Mouse (Mus musculus): ENCODE results near the gene Snx18. TPM values are rescaled to one million over a fixed set of nuclear protein-coding genes. Genes with fewer than 3 reads are reported as not detected.

The Snx18 gene
- total RNA-seq, 1 experiment = 47.5 TPM

DNA sequence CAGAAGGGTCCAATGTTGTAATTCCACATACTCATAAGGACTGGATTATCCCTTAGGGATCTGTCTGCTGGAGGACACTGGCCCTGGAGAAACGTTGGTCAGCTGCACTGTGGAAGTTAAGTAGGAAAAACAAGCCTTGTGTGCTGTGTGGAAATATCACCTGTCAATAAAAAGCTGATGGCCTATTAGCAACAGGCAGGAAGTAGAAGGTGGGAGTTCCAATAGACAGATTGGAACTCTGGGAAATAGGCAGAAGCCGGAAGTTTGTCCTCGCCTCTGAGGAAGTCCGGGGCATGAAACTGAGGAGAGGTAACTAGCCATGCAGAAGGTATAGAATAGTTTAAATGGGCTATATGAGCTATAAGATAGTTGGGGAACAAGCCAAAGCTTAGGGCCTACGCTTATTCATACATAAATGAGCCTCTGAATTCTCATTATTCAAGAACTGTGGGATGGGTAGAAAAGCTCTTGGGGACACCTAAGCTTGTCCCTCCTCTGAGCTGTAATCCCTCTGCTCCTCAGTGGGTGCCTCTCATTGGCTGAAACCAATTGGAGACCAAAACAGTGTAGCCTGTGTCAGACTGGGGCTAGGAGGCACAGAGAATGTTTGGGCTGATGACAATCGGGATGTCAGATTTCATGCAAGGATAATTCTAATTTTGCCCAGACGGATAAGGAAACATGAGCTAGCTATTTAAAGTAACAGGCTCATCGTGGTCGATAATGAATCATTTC lies 42.4 kb upstream of the Snx18 start:
- Histone ChIP-seq H3K4me1 (ENCODE audit: control insufficient read depth in 2 of 2, insufficient read depth in 2 of 2, low read length in 2 of 2, poor library complexity in 1 of 2) (no peaks in the 10 kb centered on the region), H3K4me3 (ENCODE audit: insufficient read depth in 1 of 2, low read depth in 1 of 2, low read length in 2 of 2, poor library complexity in 1 of 2, severe bottlenecking in 1 of 2) (no peak overlapping the region), H3K36me3 (ENCODE audit: control insufficient read depth, insufficient read depth, low read length, poor library complexity, severe bottlenecking) (no peaks in the 10 kb centered on the region), H3K9me3 (ENCODE audit: control insufficient read depth, insufficient read depth, low read depth, low read length) (no peaks in the 10 kb centered on the region), H3K27ac (ENCODE audit: insufficient read depth, low read depth, low read length, poor library complexity, severe bottlenecking) (no peak overlapping the region), H3K9ac (ENCODE audit: insufficient read depth, low read depth, low read length, poor library complexity, severe bottlenecking) (no peak overlapping the region)
- TF ChIP-seq HCFC1 (IDR thresholded peaks at IDR 0.05; ENCODE audit: borderline replicate concordance, insufficient read depth, low read length) (no peak), ZNF384 (IDR thresholded peaks at IDR 0.05; ENCODE audit: low read depth, low read length) (no peak), CHD2 (IDR thresholded peaks at IDR 0.05; ENCODE audit: low read depth, low read length) (no peak), ZC3H11A (IDR thresholded peaks at IDR 0.05; ENCODE audit: borderline replicate concordance, low read depth, low read length) (no peak), MAFK (IDR thresholded peaks at IDR 0.05; ENCODE audit: insufficient read depth, low read depth, low read length) (no peak)
- in situ Hi-C loops (cut with MboI; ENCODE audit: low sequenced_read_pairs in 2 of 2, unreplicated experiment in 2 of 2) = no loop called here
- DNase-seq (ENCODE audit: low read depth, low spot score) = no peak

DNA sequence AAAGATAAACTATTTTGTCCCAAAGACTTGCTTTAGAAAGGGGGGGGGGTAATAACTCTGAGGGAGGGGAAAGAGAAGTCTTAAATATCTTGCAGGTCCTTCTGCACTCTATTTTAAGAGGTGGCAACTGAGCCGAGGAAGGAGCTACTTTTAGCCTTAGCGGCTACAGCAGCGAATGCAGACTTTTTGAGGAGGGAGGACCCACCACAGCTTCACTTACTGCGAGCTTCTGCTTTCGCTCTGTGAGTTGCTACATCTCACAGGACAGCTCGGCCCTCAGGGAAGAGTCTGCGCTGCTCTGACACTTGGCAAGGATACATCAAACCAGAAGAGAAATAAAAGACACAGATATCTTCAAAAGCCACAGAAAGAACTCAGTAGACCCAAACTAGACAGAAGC lies 38.8 kb upstream of the Snx18 start:
- Histone ChIP-seq H3K27ac (ENCODE audit: insufficient read depth, low read depth, low read length, poor library complexity, severe bottlenecking) (no peak overlapping the region), H3K9me3 (ENCODE audit: control insufficient read depth, insufficient read depth, low read depth, low read length) (no peaks in the 10 kb centered on the region), H3K9ac (ENCODE audit: insufficient read depth, low read depth, low read length, poor library complexity, severe bottlenecking) (no peak overlapping the region), H3K4me3 (ENCODE audit: insufficient read depth in 1 of 2, low read depth in 1 of 2, low read length in 2 of 2, poor library complexity in 1 of 2, severe bottlenecking in 1 of 2) (no peak overlapping the region), H3K4me1 (ENCODE audit: control insufficient read depth in 2 of 2, insufficient read depth in 2 of 2, low read length in 2 of 2, poor library complexity in 1 of 2) (no peaks in the 10 kb centered on the region), H3K36me3 (ENCODE audit: control insufficient read depth, insufficient read depth, low read length, poor library complexity, severe bottlenecking) (no peaks in the 10 kb centered on the region)
- in situ Hi-C loops (cut with MboI; ENCODE audit: low sequenced_read_pairs in 2 of 2, unreplicated experiment in 2 of 2) = no loop called here
- no peak for DNase-seq (ENCODE audit: low read depth, low spot score)
- TF ChIP-seq CHD2 (IDR thresholded peaks at IDR 0.05; ENCODE audit: low read depth, low read length) (no peak), MAFK (IDR thresholded peaks at IDR 0.05; ENCODE audit: insufficient read depth, low read depth, low read length) (no peak), ZNF384 (IDR thresholded peaks at IDR 0.05; ENCODE audit: low read depth, low read length) (no peak)

DNA sequence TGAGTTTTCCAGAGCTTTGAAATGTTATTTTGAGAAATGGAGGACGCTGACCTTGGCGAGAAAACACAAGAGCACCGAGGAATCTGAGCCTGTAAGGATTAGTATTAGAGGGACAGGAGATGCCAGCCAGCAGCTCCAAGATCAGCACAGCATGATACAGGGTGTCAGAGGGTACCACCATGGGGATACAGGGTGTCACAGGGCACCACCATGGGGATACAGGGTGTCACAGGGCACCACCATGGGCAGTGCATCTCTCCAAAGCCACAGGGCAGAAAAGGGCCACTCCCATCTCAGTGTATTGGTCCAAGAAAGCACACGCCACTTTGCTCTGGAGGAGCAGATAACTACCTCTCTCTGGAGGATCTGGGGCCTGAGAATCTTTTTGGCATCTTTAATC lies 38.3 kb upstream of the Snx18 start:
- Histone ChIP-seq H3K9me3 (ENCODE audit: control insufficient read depth, insufficient read depth, low read depth, low read length) (no peaks in the 10 kb centered on the region), H3K4me1 (ENCODE audit: control insufficient read depth in 2 of 2, insufficient read depth in 2 of 2, low read length in 2 of 2, poor library complexity in 1 of 2) (no peaks in the 10 kb centered on the region), H3K36me3 (ENCODE audit: control insufficient read depth, insufficient read depth, low read length, poor library complexity, severe bottlenecking) (no peaks in the 10 kb centered on the region), H3K9ac (ENCODE audit: insufficient read depth, low read depth, low read length, poor library complexity, severe bottlenecking) (no peak overlapping the region), H3K27ac (ENCODE audit: insufficient read depth, low read depth, low read length, poor library complexity, severe bottlenecking) (no peak overlapping the region), H3K4me3 (ENCODE audit: insufficient read depth in 1 of 2, low read depth in 1 of 2, low read length in 2 of 2, poor library complexity in 1 of 2, severe bottlenecking in 1 of 2) (no peak overlapping the region)
- in situ Hi-C loops (cut with MboI; ENCODE audit: low sequenced_read_pairs in 2 of 2, unreplicated experiment in 2 of 2) = no loop called here
- TF ChIP-seq ZC3H11A (IDR thresholded peaks at IDR 0.05; ENCODE audit: borderline replicate concordance, low read depth, low read length) = no peak
- TF ChIP-seq MAFK (IDR thresholded peaks at IDR 0.05; ENCODE audit: insufficient read depth, low read depth, low read length) = no peak
- TF ChIP-seq HCFC1 (IDR thresholded peaks at IDR 0.05; ENCODE audit: borderline replicate concordance, insufficient read depth, low read length) = no peak
- TF ChIP-seq CHD2 (IDR thresholded peaks at IDR 0.05; ENCODE audit: low read depth, low read length) = no peak
- TF ChIP-seq ZNF384 (IDR thresholded peaks at IDR 0.05; ENCODE audit: low read depth, low read length) = no peak
- DNase-seq (ENCODE audit: low read depth, low spot score) = no peak

DNA sequence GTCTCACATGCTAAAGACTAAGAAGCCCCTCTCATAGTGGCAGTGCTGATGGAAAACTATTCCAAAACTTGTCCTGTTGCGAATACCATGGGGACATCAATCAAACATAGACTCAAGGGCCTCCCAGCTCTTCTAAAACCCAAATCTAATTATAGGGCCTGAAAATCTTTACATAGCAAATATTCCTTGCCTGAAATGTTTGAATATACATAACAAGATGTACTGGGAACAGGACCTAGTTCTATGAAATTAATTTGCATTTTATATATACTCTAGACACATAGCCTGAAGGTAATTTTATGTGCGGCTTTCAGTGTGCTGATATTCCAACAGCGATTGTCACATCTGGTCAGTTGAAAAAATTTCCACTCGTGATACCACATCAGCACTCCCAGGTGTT lies 37.1 kb upstream of the Snx18 start:
- Histone ChIP-seq H3K4me3 (ENCODE audit: insufficient read depth in 1 of 2, low read depth in 1 of 2, low read length in 2 of 2, poor library complexity in 1 of 2, severe bottlenecking in 1 of 2) (no peak overlapping the region), H3K36me3 (ENCODE audit: control insufficient read depth, insufficient read depth, low read length, poor library complexity, severe bottlenecking) (no peaks in the 10 kb centered on the region), H3K4me1 (ENCODE audit: control insufficient read depth in 2 of 2, insufficient read depth in 2 of 2, low read length in 2 of 2, poor library complexity in 1 of 2) (no peaks in the 10 kb centered on the region), H3K9me3 (ENCODE audit: control insufficient read depth, insufficient read depth, low read depth, low read length) (no peaks in the 10 kb centered on the region), H3K9ac (ENCODE audit: insufficient read depth, low read depth, low read length, poor library complexity, severe bottlenecking) (no peak overlapping the region), H3K27ac (ENCODE audit: insufficient read depth, low read depth, low read length, poor library complexity, severe bottlenecking) (no peak overlapping the region)
- in situ Hi-C loops (cut with MboI; ENCODE audit: low sequenced_read_pairs in 2 of 2, unreplicated experiment in 2 of 2) = no loop called here
- DNase-seq (ENCODE audit: low read depth, low spot score) = no peak
- TF ChIP-seq ZNF384 (IDR thresholded peaks at IDR 0.05; ENCODE audit: low read depth, low read length) (no peak), CHD2 (IDR thresholded peaks at IDR 0.05; ENCODE audit: low read depth, low read length) (no peak), MAFK (IDR thresholded peaks at IDR 0.05; ENCODE audit: insufficient read depth, low read depth, low read length) (no peak), HCFC1 (IDR thresholded peaks at IDR 0.05; ENCODE audit: borderline replicate concordance, insufficient read depth, low read length) (no peak), ZC3H11A (IDR thresholded peaks at IDR 0.05; ENCODE audit: borderline replicate concordance, low read depth, low read length) (no peak)

Data from ES-E14 (cell line).